Mouse (Mus musculus) thymus, adult 2 months (tissue): ENCODE measurements around the gene Ggta1.

ENCODE experiments used
- CTCF ChIP-seq: fragments of 200-500 bp; IDR thresholded peaks from 2 replicates; pipeline ENCODE4 v1.5.1; 2012; ENCODE audit warnings: mild to moderate bottlenecking, control low read depth, low read length, moderate library complexity, borderline replicate concordance; ENCODE audit not compliant: control insufficient read depth, poor library complexity, insufficient read depth; ENCODE audit errors: extremely low read depth
- POLR2A ChIP-seq: fragments of 200-500 bp; IDR thresholded peaks from 2 replicates; pipeline ENCODE4 v1.6.1; 2012; ENCODE audit warnings: mild to moderate bottlenecking, low read length, control low read depth, moderate library complexity; ENCODE audit not compliant: control insufficient read depth, poor library complexity, insufficient read depth; ENCODE audit errors: extremely low read depth

DNA sequence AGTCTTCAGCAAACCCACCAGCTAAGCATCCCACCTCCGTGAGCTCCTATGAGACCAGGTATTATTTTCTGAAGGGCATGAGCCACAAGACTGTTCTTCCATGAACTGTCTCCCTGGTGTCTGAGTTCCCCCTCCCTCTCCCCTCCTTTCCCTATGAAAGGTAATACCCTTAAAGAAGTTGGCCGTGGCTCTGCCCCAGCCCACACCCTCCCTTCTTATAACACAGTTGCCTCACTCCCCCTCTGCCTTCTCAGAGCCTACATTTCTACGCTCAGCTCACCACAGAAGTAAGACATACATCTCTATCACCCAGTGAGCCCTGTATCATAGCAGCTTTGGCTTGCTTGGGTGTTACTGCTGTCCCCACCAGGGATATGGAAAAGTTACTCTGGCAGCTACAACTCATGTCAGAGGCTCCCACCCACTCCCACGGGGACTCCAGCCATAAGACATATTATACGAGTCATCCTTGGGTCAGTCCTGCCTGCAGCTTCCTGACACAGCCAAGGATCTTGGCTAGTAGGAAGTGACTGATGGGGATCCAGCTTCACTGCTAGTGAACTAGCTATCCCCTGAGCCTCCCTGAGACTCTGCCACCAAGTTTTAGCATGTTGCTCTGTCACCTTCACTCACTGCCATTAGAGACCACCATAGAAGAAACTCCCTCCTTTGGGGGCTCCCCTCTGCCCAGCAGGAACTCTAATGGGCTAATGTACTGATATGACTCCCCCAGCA is 33.4 kb upstream of the Ggta1 start:
- TF ChIP-seq POLR2A (no peak), CTCF (no peak)
